Mouse (Mus musculus) gastrocnemius, postnatal 36 days (tissue): ENCODE measurements around the gene Olfr342. TPM values are rescaled to one million over a fixed set of nuclear protein-coding genes. Genes with fewer than 3 reads are reported as not detected.

ENCODE experiments used
- DNase-seq, 2 experiments: peaks; one replicate each; pipeline ENCODE4 v3.0.0; 2022
- intact Hi-C: fragments of 180-260 bp; cut with DNase I; formaldehyde crosslinking; loops from one replicate; pipeline ENCODE4 v1.15.1; 2025
- long read RNA-seq, 2 experiments: library from polyadenylated mRNA; stranded (forward); transcript quantifications; one replicate each; pipeline ENCODE4 v2.0.0; 2021
- total RNA-seq, 2 experiments: library from RNA; stranded (reverse); gene quantifications; 2 replicates each; pipeline ENCODE4 v1.2.3; 2021

The Olfr342 gene
- total RNA-seq = not detected
- long read RNA-seq, experiment 1 = 0 reads
- long read RNA-seq, experiment 2 = 0 reads

- intact Hi-C loops = no loop called here
- no peak for DNase-seq
Measured at GRCm38 (mm10) chr2:36524698-36525097, at the start of gene Olfr342. Olfr342 (plus strand) TSS chr2:36524998.

- intact Hi-C loops = no loop called here
- no peak for DNase-seq
Measured at GRCm38 (mm10) chr2:36482368-36482767, 42.4 kb upstream of the Olfr342 start, which contains the start of gene Olfr341. Olfr341 (minus strand) TSS chr2:36482468.

- intact Hi-C loops = no loop called here
Measured at GRCm38 (mm10) chr2:36565156-36565555, 40.4 kb downstream of the Olfr342 start.

GRCm38 (mm10) chr2:36566362-36566761, 41.6 kb downstream of the Olfr342 start, which contains the start of gene Olfr344:
Olfr344 (plus strand) TSS chr2:36566662.
- no peak for DNase-seq
- intact Hi-C loops = no loop called here

More at GRCm38 (mm10) chr2:36565156-36565555, 40.4 kb downstream of the Olfr342 start:
- DNase-seq = no peak

GRCm38 (mm10) chr2:36567022-36567421, 42.2 kb downstream of the Olfr342 start:
- intact Hi-C loops = no loop called here
- no peak for DNase-seq

- no peak for DNase-seq
- intact Hi-C loops = no loop called here
Measured at GRCm38 (mm10) chr2:36567845-36568244, 43.0 kb downstream of the Olfr342 start.

Other genes starting within 250 kb of the Olfr342 start
- not detected for gene Olfr338, start 151.5 kb upstream of the Olfr342 start, total RNA-seq
- gene Olfr339, start 106.1 kb upstream of the Olfr342 start, total RNA-seq = not detected
- not detected for gene Olfr340, start 72.4 kb upstream of the Olfr342 start, total RNA-seq
- not detected for gene Olfr341, start 42.5 kb upstream of the Olfr342 start, total RNA-seq
- not detected for gene Olfr344, start 41.7 kb downstream of the Olfr342 start, total RNA-seq
- gene Olfr345, start 115.0 kb downstream of the Olfr342 start, total RNA-seq = not detected
- not detected for gene Olfr346, start 160.8 kb downstream of the Olfr342 start, total RNA-seq
- not detected for gene Olfr347, start 206.9 kb downstream of the Olfr342 start, total RNA-seq